Mouse (Mus musculus) liver, postnatal 0 days (tissue): ENCODE measurements around the gene Ttll6. TPM values are rescaled to one million over a fixed set of nuclear protein-coding genes. Genes with fewer than 3 reads are reported as not detected.

Experiments
- ATAC-seq: fragments of 200-750 bp; cut with Nextera tagmentation; 2 replicates; pipeline ENCODE4 v1.8.0; 2017; ENCODE audit warnings: mild to moderate bottlenecking, moderate library complexity
- DNase-seq: peaks from one replicate; pipeline ENCODE4 v3.0.0-alpha.2; 2016
- H3K27ac ChIP-seq: fragments of 300-500 bp; sonication (generic); 2 replicates; pipeline ENCODE4 v1.5.1; 2014; ENCODE audit warnings: antibody characterized with exemption, moderate library complexity, mild to moderate bottlenecking, low read depth
- H3K27me3 ChIP-seq: fragments of 300-500 bp; sonication (generic); 2 replicates; pipeline ENCODE4 v1.6.1; 2014; ENCODE audit warnings: low read length, control low read depth, mixed read lengths; ENCODE audit not compliant: insufficient read depth
- H3K36me3 ChIP-seq: fragments of 300-500 bp; sonication (generic); replicated peaks from 2 replicates; pipeline ENCODE4 v1.6.1; 2014; ENCODE audit warnings: mild to moderate bottlenecking, control low read depth, low read length, moderate library complexity, mixed read lengths; ENCODE audit not compliant: insufficient read depth
- H3K4me1 ChIP-seq: fragments of 300-500 bp; sonication (generic); 2 replicates; pipeline ENCODE4 v1.6.1; 2014; ENCODE audit warnings: antibody characterized with exemption, mild to moderate bottlenecking, control low read depth; ENCODE audit not compliant: insufficient read depth
- H3K4me2 ChIP-seq: fragments of 300-500 bp; sonication (generic); 2 replicates; pipeline ENCODE4 v1.6.1; 2014; ENCODE audit warnings: low read depth, mild to moderate bottlenecking, low read length, moderate library complexity, mixed read lengths
- H3K4me3 ChIP-seq: fragments of 300-500 bp; sonication (generic); 2 replicates; pipeline ENCODE4 v1.5.1; 2014; ENCODE audit warnings: low read depth, low read length
- H3K9ac ChIP-seq: fragments of 300-500 bp; sonication (generic); replicated peaks from 2 replicates; pipeline ENCODE4 v1.6.1; 2014; ENCODE audit warnings: mild to moderate bottlenecking, moderate library complexity
- H3K9me3 ChIP-seq: fragments of 300-500 bp; sonication (generic); 2 replicates; pipeline ENCODE4 v1.6.1; 2016; ENCODE audit warnings: mild to moderate bottlenecking, control low read depth, low read length, mixed read lengths
- CTCF ChIP-seq: sonication (generic); IDR thresholded peaks from 2 replicates; pipeline ENCODE4 v1.5.1; 2016; ENCODE audit warnings: antibody characterized with exemption, low read depth
- EP300 ChIP-seq: IDR thresholded peaks from 2 replicates; pipeline ENCODE4 v1.6.1; 2016; ENCODE audit warnings: antibody characterized with exemption, low read depth, mild to moderate bottlenecking
- WGBS: fragments of 180-500 bp; shearing (Covaris S2); extraction: QIAGEN DNeasy Blood & Tissue Kit; methylation state at CpG from one replicate; pipeline ENCODE4 v1.1.7; 2014; ENCODE audit not compliant: insufficient replicate concordance; 5-methylcytosine and 5-hydroxymethylcytosine counted together
- polyA plus RNA-seq: library from polyadenylated mRNA; unstranded; fragments of >200 nt; fragmentation: Nextera tagmentation; extraction: Ambion mirVana; gene quantifications from 2 replicates; pipeline ENCODE4 v1.2.1, GENCODE M21; 2015

The Ttll6 gene
- polyA plus RNA-seq, 1 experiment from 2014 or later = not detected

- 3% methylated on average over 26 of the region's 27 CpGs for WGBS
- no peak for DNase-seq
- H3K4me1 ChIP-seq = no peaks in the 10 kb centered on the region
- no peaks in the 10 kb centered on the region for H3K36me3 ChIP-seq
- H3K4me3 ChIP-seq = no peak overlapping the region
- ATAC-seq = no peak
- no peak overlapping the region for H3K9ac ChIP-seq
- peaks cover 3% of the 10 kb centered on the region for H3K9me3 ChIP-seq
- H3K4me2 ChIP-seq = no peak overlapping the region
- TF ChIP-seq EP300 = no peak
- TF ChIP-seq CTCF = no peak
- no peak overlapping the region for H3K27ac ChIP-seq
- peaks cover 98% of the 10 kb centered on the region for H3K27me3 ChIP-seq
Measured at GRCm38 (mm10) chr11:96177546-96178174, 44.1 kb downstream of the Ttll6 start.

GRCm38 (mm10) chr11:96178356-96178755 lies 44.8 kb downstream of the Ttll6 start:
- TF ChIP-seq EP300 (no peak), CTCF (no peak)
- ATAC-seq (no peak), DNase-seq (no peak)
- WGBS = 6% methylated on average over 8 of the region's 8 CpGs
- Histone ChIP-seq H3K4me3 (no peak overlapping the region), H3K4me2 (no peak overlapping the region), H3K9me3 (peaks cover 6% of the 10 kb centered on the region), H3K9ac (no peak overlapping the region), H3K4me1 (no peaks in the 10 kb centered on the region), H3K36me3 (no peaks in the 10 kb centered on the region), H3K27ac (no peak overlapping the region), H3K27me3 (peaks cover 98% of the 10 kb centered on the region)

- H3K9me3 ChIP-seq = peaks cover 6% of the 10 kb centered on the region
- H3K4me3 ChIP-seq = no peak overlapping the region
- no peaks in the 10 kb centered on the region for H3K4me1 ChIP-seq
- H3K36me3 ChIP-seq = no peaks in the 10 kb centered on the region
- DNase-seq = no peak
- 1% methylated on average over 6 of the region's 6 CpGs for WGBS
- H3K9ac ChIP-seq = no peak overlapping the region
- TF ChIP-seq EP300 (no peak), CTCF (no peak)
- no peak for ATAC-seq
- no peak overlapping the region for H3K4me2 ChIP-seq
- H3K27me3 ChIP-seq = peaks cover 97% of the 10 kb centered on the region
- H3K27ac ChIP-seq = no peak overlapping the region
Measured at GRCm38 (mm10) chr11:96178911-96179503, 45.4 kb downstream of the Ttll6 start.

- peaks cover 6% of the 10 kb centered on the region for H3K9me3 ChIP-seq
- DNase-seq (no peak), ATAC-seq (no peak)
- H3K4me1 ChIP-seq = no peaks in the 10 kb centered on the region
- H3K27me3 ChIP-seq = peaks cover 95% of the 10 kb centered on the region
- TF ChIP-seq EP300 (no peak), CTCF (no peak)
- H3K27ac ChIP-seq = no peak overlapping the region
- 18% methylated on average over 4 of the region's 4 CpGs for WGBS
- H3K4me3 ChIP-seq = no peak overlapping the region
- no peaks in the 10 kb centered on the region for H3K36me3 ChIP-seq
- H3K4me2 ChIP-seq = no peak overlapping the region
- no peak overlapping the region for H3K9ac ChIP-seq
Measured at GRCm38 (mm10) chr11:96181061-96181460, 47.5 kb downstream of the Ttll6 start.

GRCm38 (mm10) chr11:96184233-96184632 lies 50.6 kb downstream of the Ttll6 start:
- Histone ChIP-seq H3K27ac (no peak overlapping the region), H3K27me3 (peaks cover 94% of the 10 kb centered on the region), H3K9ac (no peak overlapping the region), H3K36me3 (no peaks in the 10 kb centered on the region), H3K9me3 (peaks cover 6% of the 10 kb centered on the region), H3K4me2 (no peak overlapping the region), H3K4me3 (no peak overlapping the region), H3K4me1 (no peaks in the 10 kb centered on the region)
- no peak for ATAC-seq
- DNase-seq = no peak
- TF ChIP-seq CTCF = no peak
- TF ChIP-seq EP300 = no peak

- H3K4me3 ChIP-seq = no peak overlapping the region
Measured at GRCm38 (mm10) chr11:96187321-96187720, 53.7 kb downstream of the Ttll6 start.

More at GRCm38 (mm10) chr11:96187321-96187720, 53.7 kb downstream of the Ttll6 start:
- Histone ChIP-seq H3K4me1 (no peaks in the 10 kb centered on the region), H3K27me3 (peaks cover 95% of the 10 kb centered on the region), H3K27ac (no peak overlapping the region), H3K4me2 (no peak overlapping the region), H3K9me3 (peaks cover 6% of the 10 kb centered on the region), H3K9ac (no peak overlapping the region), H3K36me3 (no peaks in the 10 kb centered on the region)
- DNase-seq (no peak), ATAC-seq (no peak)
- no peak for TF ChIP-seq CTCF
- TF ChIP-seq EP300 = no peak
- WGBS = 19% methylated on average over 4 of the region's 4 CpGs
